Mouse (Mus musculus) telencephalon, adult 2 months (tissue): Measurements from ENCODE around the gene Spats2l.

ENCODE experiments used
- DNase-seq: peaks from one replicate; pipeline ENCODE4 v3.0.0-alpha.2; 2011; ENCODE audit warnings: low read depth, low spot score

Spats2l gene

DNA sequence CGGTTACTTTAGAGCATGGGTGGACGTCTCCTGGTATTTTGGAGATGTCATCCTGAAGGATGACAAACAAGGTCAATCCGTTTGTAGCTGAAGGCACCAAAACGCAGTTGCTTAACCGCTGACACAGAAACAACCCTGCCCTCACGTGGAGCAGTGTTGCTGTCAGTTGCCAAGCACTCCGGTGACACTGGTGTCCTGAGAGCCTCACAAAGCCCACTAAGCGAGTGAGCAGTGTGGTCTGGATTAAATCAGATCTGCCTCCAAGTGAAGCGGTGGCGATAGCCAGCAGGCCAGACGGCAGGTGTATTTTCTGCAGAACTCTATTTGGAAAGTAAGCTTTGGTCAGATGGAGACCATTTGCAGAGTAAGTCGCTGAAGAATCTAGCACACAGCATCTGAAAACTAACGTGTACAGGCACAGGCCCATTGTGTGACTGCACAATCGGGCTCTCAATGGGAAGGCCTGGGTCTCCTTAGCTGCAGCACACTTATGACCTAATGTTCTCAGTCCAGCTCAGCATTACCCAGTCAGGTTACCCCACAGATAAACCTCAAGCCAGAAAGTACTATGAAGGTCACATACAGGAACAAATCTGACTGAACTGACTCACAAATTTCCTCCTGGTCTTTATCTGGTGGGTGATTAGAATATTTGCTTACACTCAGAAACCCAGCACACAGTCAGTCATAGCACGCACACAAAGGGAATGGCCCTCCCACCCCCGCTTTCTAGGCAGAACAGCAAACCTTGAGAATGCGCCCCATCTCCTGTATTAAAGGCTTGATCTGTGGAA lies 51.2 kb downstream of the Spats2l start:
- DNase-seq = no peak

DNA sequence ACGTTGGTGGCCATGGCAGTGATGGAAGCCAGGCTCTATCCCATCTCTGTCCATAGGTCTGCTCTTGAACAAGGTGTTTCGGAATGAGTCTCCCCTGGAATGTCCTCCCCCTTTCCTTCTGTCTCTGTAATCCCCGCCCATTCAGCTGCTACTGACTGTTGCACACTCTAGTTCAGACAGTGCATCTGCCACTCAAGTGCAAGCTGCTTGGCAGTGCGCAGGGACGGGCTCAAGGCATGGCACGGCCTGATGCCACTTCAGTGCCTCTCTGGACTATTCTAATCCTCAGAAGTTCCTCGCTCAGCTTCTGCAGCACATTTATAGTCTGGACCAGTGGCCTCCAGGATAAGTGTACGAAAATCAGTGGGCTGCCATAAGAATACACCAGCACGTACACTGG lies 52.3 kb downstream of the Spats2l start:
- no peak for DNase-seq

DNA sequence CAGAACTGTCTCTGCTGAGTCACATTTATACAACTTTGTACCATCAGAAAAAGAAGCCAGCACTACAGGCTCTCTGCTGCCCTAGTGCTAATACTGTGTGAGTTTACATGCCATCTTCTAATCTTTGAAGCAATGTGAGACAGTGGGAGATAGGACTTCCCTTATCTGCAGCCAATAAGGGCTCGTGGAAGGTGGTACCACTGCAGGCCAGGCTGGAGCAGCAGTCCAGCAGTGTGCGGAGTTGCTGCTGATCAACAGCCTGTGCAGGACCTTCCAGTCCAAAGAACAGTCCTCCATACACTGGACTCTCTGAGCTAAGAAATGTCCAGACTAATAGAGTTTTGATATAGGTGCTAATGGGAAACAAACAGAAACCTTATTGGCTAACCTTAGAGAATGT lies 59.2 kb downstream of the Spats2l start:
- DNase-seq = no peak

DNA sequence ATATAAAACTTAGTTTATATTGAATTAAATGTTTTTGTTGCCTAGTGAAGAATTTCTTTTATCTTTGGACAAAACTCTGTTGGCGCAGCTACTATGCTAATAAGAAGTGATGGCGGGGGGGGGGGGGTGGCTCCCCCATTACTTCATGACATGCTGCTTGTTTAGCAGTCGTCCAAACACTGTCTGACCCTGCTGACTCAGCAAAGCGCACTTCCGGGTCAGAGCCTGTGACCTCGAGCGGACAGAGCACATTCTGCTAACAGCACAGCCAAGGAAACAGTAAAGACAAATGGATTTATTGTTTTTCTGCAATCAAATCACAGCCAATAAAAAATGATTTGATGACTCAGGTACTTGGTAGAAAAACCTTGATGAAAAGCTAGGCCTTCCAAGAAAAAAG lies 61.2 kb downstream of the Spats2l start:
- DNase-seq = no peak

DNA sequence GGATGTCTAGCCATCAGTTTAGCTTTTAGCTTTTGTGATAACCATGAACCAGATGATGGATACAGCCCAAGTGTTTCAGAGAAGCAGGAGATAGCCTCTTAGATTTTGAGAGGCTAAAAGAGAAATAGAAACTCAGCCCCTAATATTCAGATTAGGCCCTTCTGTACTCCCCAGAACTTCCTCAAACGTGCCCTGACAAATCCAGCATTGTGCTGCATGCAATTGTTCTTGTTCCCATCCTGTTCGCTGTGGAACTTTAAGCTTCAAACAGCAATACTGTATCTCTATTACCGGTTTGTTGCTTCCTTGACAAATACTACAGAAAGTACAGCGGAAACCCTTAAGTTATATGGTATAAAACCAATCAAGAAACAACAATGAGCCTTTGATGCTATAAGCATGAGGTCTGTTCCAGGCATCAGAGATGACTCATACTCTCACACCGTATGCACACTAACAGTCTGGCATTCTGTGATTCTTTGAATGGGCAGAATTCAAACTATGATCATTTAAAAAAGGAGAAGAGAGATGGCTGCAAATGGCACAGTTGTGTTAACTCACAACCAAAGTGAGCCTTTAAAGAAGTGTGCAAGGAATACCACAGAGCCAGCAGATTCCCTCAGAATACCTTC lies 62.8 kb downstream of the Spats2l start:
- no peak for DNase-seq

DNA sequence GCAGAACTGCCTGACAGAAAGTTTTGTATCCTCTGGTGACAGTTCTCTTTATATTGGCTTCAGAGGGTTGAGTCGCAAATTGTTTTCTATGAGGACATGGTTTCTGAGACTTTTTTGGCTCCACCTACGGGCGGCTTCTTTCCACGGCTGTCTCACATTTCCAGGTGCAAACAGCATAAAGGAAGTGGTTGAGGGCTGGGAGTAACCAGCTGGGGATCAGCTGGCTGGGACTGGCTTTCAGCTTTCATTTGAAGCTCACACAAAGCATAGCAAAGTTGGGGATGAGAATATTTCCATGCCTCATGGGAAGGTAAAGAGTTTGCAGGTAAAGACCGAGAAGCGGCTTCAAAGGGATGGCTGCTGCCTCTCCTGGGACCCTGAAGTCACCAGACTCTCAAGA lies 65.9 kb downstream of the Spats2l start:
- DNase-seq = no peak

DNA sequence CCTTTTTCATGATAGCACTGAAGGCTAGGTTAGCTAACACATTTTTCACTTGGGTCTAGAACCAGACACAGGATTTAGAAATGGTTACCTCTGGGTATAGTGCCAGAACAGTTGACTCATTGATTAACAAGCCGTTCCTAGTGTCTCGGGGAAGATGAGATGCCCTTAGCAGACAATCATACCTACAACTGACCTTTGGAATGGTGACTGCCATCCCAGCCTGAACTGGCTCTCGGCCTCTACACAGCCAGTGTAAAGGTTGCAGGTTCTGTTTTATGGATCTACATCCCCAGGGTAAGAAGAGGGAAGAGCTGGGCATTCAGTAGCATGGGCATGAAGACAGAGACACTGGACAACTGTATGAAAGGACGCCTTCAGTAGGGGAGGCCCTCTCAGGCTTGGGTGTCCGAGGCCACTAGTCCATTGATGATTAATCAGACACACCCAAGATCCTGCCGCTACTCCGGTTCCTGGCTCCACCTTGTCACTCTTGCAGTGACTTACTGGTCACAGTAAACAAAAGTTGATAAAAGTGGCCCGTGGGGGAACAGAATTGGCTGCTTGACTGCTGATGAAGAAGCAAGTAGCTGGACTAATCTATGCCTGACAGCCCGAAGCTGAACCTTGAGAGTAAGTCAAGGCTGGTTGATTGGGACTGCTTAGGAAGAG lies 71.2 kb downstream of the Spats2l start:
- DNase-seq = no peak

DNA sequence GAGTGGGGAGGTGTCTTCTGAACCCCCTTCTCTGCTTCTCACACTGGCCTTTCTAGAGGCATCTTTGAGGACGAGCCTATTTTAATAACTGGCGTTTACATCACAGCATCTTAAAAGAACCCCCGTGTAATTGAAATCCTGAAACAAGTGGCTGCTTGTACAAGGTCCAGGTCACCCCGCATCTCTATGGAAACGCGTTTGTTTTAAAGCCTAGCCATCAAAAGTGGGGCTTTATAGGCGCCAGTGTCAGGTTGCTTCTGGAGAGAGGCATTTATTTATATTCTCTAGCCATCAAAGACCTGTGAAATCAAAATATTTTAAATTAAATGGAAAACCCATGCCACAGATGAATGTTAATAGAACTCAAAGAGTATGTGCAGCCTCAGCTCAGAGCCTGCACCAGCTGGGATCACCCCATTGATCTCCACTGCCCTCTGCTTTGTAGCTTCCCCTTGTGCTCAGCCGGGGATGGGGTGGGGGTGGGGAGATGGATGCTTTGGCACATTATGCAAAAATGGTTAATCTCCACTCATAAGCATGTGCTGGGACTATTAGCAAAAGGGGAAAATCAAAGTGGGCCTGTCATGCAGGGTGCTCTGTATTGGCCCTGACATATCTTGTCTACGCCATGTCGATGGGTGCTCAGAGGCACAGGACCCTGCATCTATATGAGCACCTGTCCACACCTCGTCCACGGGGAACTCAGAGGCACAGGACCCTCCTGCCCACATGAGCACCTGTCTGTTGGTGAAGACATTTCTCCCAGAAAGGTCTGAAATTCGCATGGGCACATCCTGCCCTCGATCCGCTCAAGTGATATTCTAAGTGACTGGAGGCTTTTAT lies 73.1 kb downstream of the Spats2l start:
- DNase-seq = no peak

DNA sequence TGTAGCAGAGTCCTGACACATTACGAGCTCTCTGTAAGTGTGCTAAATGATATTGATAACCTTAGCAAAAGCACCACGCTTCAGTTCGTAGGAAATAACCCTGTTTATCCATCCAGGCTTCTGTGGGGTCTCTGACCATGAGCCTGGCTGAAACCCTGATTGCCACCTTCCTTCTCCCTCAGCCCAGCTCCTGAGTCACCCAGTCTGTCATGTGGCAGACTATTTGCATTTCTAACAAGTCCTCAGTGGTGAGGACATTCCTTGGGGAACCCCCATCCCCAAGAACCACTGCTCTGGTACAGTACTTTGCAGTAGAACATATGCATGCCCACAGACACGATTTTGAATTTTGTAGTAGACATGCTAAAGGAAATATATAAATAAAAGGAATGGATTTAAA lies 75.1 kb downstream of the Spats2l start:
- no peak for DNase-seq

DNA sequence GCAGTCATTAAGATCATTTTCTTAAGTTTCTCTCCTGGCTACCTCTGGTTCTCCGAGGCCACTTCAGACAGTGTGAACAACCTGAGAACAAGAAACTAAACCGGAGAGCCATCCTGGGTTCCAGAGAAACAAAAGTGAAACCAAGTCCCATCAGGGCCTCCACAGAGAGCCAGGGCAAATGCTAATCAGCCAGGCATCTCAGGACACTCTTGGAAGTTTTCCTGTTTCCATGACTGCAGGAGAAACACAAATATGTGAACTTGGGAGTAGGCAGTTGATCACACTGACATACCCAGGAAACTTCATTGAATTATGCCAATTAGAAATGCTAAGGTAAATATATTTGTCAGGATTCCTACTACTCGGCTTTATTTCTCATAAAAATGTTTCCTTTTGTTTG lies 76.0 kb downstream of the Spats2l start:
- no peak for DNase-seq

DNA sequence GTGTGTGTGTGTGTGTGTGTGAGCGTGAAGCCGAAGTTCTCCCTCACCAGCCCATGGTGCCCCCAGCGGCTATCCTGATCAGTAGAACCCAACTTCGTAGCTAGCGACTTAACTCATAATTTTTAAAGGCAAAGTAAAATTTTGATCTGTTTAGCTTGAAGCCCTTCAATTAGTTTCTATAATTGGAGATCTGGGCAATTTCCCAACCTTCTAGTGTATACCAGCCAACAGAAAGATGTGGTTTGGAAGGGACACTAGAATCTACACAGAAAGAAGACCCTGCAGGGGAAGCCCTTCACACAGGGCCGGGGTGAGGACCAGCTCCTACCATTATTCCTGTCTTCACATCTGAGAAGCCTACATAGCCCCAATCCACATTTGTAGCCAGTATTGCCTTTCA lies 77.9 kb downstream of the Spats2l start:
- no peak for DNase-seq

DNA sequence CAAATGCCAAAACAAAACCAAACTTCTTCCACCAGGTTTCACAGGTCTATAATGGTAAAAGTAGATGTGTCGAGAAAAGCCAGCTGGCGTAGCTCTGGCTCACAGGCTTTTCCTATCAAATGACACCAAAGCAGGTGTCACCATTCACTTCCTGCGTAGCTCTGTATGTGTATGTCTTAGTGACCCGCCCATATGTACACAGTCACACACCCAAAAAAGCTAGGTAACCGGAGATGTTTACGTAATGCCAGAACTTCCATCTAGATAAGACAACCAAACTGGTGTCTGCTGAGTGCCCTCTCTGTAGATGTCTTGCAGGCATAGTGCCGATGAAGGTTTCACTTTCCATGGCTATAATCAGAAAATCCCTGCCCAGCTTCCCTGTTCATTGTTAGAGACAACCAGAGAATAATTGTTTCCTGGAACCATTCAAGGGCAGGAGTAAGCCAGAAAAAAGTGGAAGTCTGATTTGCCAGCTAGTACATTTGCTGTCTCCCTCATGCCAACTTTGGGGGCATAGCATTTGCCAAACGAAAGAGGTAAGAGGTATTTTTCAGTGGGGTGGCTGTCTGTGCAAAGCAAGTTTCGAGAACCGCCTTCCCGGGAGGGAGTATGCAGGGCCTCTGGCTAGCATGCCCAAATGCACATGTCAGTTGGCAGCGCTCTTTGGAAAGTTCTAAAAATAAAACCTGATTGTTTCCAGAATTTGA lies 78.8 kb downstream of the Spats2l start:
- no peak for DNase-seq

DNA sequence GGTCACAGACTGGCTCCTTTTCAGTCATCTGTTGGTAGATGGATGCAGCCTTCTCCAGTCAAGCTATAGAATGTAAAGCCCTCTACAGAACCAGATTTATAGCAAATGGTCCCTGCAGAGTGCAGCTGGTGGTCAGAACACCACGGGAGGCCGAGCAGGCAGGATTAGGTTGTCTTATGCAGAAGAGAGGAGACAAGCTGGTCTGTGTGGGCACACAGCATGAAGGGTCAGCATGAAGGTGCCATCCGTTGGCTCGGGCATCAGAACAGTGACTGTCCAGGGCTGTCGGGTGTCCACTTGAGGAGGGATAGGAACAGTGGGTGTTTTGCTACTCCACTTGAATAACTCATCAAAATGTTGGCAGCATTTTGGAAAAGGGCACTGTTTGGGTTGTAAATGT lies 83.8 kb downstream of the Spats2l start:
- DNase-seq = no peak

DNA sequence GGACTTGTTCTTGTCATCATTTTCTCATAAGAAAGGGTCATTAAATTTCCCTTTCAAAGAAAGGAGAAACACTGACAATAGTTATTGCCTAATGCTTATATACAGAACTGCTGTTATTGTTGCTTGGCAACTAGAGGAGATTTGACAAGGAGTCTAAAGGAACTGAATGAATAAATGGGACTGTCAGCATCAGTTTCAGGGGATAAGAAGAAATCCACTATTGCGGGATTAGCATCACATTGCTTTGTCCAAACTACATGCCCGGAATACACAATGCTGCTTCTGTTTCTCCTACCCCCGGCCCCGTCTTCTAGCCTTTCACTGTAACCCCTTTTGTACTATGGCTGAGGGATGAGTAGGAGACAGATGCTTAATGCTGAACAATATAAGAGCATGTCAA lies 88.1 kb downstream of the Spats2l start:
- no peak for DNase-seq

DNA sequence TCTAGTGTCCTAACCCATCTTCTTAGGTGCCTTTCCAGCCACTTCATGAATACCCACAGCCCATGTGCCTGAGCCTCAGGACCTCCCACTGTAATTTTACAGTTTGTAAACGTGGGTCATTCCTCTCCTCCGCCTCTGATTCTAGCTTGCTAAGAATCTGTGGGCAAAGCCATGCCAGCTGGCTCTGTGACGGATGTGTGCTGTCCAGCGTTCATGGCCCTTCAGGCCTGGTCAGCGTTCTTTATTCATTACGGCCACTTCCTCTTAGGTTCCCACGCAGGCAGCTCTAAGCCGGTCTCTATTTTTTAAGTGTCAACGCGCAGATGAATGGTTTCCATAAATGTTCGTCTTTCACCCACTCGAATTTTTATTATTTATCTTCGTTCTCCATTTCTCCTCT lies 94.7 kb downstream of the Spats2l start:
- no peak for DNase-seq

DNA sequence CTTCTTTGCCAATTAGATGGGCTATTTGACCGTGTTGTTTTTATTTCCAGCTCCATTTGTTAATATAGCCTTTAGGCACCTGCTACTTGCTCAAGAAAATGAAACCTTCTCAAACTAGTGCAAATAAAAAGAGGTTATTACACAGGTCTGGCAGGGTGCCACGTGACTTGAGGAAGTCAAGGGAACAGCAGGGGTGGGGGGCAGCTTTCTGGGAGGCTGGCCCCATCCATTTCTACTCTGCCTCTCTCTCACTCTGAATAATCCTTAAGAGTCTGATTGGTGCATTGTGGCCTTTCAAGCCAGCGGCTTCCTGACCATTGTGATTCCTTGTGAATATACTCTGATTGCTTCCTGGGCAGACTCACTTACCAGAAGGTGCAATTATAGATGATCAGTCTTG lies 98.0 kb downstream of the Spats2l start:
- no peak for DNase-seq

DNA sequence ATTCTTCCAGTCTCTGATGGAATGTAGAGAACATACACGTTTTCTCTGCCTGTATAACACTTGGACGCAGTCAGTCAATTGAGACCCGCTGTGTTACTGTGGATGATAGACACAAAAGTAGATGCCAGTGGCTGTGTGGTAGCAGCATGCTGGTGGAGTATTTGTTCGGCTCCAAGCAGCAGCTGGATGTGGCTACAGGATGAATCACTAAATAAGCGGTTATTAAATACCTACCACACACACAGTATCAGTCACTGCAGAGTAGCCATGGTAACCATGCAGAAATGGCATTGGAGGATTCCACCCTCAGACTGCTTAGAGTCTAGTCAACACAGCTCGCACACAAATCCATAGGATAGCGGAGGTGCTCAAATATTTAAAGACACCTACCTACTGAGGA lies 100.0 kb downstream of the Spats2l start:
- no peak for DNase-seq

DNA sequence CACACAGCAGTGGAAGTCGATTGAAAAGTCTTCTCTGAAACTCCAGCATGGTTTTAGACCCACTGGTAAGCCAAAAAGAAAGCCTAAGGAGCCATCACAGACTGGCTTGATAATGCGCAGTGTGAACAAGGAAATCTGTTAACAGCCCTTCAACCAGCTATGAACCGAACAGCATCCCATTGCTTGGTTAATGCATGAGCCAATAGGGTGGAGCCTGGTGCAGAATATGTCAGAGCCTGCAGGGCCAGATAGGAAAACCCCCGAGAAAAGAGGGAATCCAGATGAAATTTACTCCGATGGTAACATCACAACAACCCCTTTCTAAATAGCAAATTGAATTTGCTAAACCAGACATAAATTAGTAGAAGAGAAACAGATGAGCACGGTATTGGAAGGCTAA lies 101.1 kb downstream of the Spats2l start:
- DNase-seq = no peak

DNA sequence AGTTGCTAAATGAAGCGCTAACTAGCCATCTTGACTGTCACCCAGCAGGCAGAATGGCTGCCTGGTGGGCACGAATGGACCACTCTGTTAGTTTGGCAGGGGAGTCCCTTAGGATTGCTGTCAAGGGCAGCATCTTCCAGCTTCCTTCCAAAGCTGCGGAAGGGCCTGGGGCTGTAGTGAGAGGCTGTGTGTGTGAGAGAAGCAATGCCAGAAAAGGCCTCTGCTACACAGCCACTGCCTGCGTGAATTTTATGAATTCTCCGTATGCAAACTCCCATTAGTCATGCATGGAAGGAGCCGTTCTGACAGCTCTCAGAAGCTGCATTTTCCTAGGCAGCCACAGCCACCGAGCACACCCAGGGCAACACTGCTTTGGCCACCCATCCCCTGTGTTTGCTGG lies 101.5 kb downstream of the Spats2l start:
- no peak for DNase-seq

DNA sequence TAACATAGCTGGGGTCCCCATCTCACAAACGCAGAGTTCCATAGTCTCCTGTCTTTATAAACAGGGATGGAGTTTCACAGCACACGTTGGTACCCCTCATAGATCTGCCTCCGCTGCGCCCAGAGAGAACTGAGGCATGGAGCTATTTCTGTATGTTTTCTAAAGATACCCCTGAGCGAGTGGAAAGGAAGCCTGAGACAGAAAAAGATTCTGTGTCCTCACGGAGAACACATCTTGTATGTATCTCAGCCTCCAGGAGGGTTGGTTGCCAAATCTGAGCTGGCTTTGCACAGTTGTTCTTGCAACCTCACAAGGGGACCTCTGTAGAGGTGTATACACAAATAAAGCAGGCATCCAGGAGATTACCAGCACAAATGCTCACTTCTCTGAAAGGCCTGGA lies 105.0 kb downstream of the Spats2l start:
- peak; percentile 78 for DNase-seq

DNA sequence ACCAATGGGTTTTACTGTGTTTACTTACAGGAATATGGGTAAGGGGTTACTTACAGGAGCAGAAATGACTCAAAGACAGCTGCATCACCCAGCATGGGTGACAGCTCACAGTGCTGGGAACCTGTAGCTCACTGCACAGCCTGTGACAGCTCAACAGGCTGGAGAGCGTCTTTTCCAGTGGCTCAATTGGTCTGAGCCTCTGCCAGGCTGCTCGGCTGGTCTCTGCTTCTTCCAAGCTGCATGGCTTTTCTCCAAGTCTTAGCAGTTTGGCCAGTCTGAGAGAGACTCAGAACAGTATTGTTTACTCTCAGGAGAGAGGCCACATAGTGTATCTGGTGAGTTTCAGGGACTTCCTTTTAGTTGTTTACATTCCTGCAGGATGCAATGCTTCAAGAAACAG lies 110.9 kb downstream of the Spats2l start:
- no peak for DNase-seq

DNA sequence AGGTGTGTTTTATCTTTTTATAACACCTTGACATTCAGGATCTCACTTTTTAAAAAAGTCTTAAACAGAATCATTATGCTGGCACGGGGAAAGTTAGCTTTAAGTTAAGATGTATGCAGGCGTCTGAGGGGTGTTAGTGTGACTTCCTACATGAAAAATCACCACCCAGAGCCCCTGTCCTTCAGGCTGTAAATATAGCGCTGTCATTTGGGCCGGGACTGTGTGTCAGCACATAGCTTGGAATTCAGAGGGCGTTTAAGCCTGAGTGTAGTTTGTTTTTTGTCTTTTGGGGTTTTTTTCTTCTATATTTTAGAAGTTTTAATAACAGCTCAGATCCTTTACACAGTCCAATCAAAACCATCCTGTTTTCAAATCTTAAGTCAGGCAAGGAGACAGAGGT lies 115.8 kb downstream of the Spats2l start:
- DNase-seq = no peak
